Mouse (Mus musculus) stomach, embryonic 14.5 days (tissue): ENCODE measurements around the gene 4931428F04Rik. TPM values are rescaled to one million over a fixed set of nuclear protein-coding genes. Genes with fewer than 3 reads are reported as not detected.

Experiments used
- ATAC-seq: fragments of 200-750 bp; cut with Nextera tagmentation; 2 replicates; pipeline ENCODE4 v1.8.0; 2017; ENCODE audit warnings: low read depth, moderate TSS enrichment; ENCODE audit not compliant: insufficient number of reproducible peaks, insufficient read depth, low FRiP score
- H3K27ac ChIP-seq: fragments of 300-500 bp; sonication (generic); 2 replicates; pipeline ENCODE4 v1.5.1; 2014; ENCODE audit warnings: mild to moderate bottlenecking, low read length, moderate library complexity, mixed read lengths
- H3K27me3 ChIP-seq: fragments of 300-500 bp; sonication (generic); 2 replicates; pipeline ENCODE4 v1.6.1; 2014; ENCODE audit warnings: low read length, control low read depth, mixed read lengths; ENCODE audit not compliant: control insufficient read depth, insufficient read depth
- H3K36me3 ChIP-seq: fragments of 300-500 bp; sonication (generic); 2 replicates; pipeline ENCODE4 v1.6.1; 2014; ENCODE audit warnings: mild to moderate bottlenecking, control low read depth, low read length, moderate library complexity, mixed read lengths; ENCODE audit not compliant: control insufficient read depth, insufficient read depth
- H3K4me1 ChIP-seq: fragments of 300-500 bp; sonication (generic); 2 replicates; pipeline ENCODE4 v1.6.1; 2014; ENCODE audit warnings: low read length, control low read depth, mixed read lengths; ENCODE audit not compliant: control insufficient read depth, insufficient read depth
- H3K4me2 ChIP-seq: fragments of 300-500 bp; sonication (generic); replicated peaks from 2 replicates; pipeline ENCODE4 v1.6.1; 2014; ENCODE audit warnings: low read depth, low read length, control low read depth
- H3K4me3 ChIP-seq: fragments of 300-500 bp; sonication (generic); 2 replicates; pipeline ENCODE4 v1.5.1; 2014; ENCODE audit warnings: low read depth, low read length, control low read depth
- H3K9ac ChIP-seq: fragments of 300-500 bp; sonication (generic); replicated peaks from 2 replicates; pipeline ENCODE4 v1.6.1; 2014; ENCODE audit warnings: low read depth, mild to moderate bottlenecking, control low read depth, low read length, moderate library complexity, mixed read lengths
- H3K9me3 ChIP-seq: fragments of 300-500 bp; sonication (generic); 2 replicates; pipeline ENCODE4 v1.6.1; 2016; ENCODE audit warnings: low read depth, low read length, control low read depth; ENCODE audit not compliant: control insufficient read depth
- WGBS: fragments of 180-500 bp; shearing (Covaris S2); extraction: QIAGEN DNeasy Blood & Tissue Kit; methylation state at CpG from one replicate; pipeline ENCODE4 v1.1.7; 2014; 5-methylcytosine and 5-hydroxymethylcytosine counted together
- polyA plus RNA-seq: library from polyadenylated mRNA; unstranded; fragments of >200 nt; fragmentation: Nextera tagmentation; extraction: Ambion mirVana; gene quantifications from 2 replicates; pipeline ENCODE4 v1.2.1, GENCODE M21; 2014

Gene 4931428F04Rik
- polyA plus RNA-seq, 1 experiment from 2014 or later: 10.3 TPM

DNA sequence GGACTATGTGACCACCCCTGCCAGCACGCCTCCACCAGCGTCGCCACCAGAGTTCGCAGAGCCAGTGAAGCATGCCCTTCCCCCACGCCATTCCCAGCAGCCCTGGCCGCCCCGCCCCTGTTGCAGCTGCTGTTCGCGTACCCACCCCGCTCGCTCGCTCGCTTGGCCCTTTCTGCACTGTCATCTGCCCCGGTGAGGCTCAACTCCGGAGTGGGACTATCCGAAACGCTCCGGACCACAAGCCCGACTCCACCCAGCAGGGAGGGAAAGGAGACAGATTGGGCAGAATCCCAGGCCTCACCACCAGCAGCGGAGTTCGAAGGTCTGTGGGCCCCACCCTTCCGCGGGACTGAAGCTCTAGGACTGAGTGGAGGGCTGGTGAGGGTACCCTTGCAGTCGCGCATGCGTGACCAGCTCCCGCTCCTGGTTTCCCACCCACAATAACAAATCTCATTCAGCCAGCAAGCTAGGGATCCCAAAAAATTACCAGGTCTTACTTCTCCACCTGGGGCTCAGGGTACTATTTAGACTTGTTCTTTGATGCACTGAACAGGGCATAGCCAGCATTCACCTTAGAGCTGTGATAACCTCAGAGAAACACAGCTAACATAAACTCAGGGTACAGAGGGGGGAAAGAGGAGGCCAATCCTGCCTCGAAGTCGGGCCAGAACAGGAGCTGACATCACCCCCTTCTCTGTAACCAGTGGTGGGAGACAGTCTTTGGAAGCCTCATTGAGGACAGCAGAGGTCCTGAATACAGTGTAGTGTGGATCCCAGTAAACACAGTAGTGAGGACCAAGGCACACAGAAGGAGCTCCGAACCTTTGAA, 13.2 kb downstream of the 4931428F04Rik start:
- 2% methylated on average over 30 of the region's 30 CpGs for WGBS
- Histone ChIP-seq H3K36me3 (no peaks in the 10 kb centered on the region), H3K27me3 (peaks cover 62% of the 10 kb centered on the region), H3K9me3 (no peaks in the 10 kb centered on the region), H3K9ac (peak overlapping the region; percentile 10; the same call in 1 of the 2 replicates), H3K4me3 (peak overlapping the region; percentile 34), H3K27ac (no peak overlapping the region), H3K4me1 (peaks cover 17% of the 10 kb centered on the region; the same call in 1 of the 2 replicates), H3K4me2 (peak overlapping the region; percentile 63)
- ATAC-seq: peak; percentile 69

DNA sequence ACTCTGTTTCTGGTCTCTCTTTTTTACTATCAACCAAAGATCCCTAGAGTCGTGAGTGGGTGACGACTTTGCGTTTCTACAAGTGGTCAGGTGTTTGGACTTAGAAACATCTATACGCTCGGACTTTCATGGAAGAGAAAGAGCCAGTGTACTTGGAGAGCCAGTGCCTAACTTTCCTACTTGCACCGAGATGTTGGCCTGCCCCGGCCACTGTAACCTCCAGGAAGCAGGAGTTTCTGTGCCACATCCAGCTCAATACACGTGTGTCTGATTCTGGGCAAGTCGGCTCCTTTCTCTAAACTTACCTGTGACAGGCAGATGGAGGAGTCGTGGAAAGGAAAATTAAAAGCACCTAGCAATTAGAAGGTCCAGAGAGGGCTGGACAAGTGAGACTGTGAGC, 13.8 kb downstream of the 4931428F04Rik start, which contains the start of gene Nol3:
Gene Nol3 (plus strand): TSS at position 301 of the 400 bp plus-strand sequence.
- no peak within 1 kb of the TSS for H3K27ac ChIP-seq
- H3K27me3 ChIP-seq: peaks cover 67% of the 10 kb centered on the region
- peak within 1 kb of the TSS; percentile 63 for H3K4me2 ChIP-seq
- H3K4me1 ChIP-seq: peaks cover 17% of the 10 kb centered on the region; the same call in 1 of the 2 replicates
- 8% methylated on average over 10 of the region's 10 CpGs for WGBS
- H3K9me3 ChIP-seq: no peaks in the 10 kb centered on the region
- no peak for ATAC-seq
- H3K4me3 ChIP-seq: peak within 1 kb of the TSS; percentile 34
- H3K9ac ChIP-seq: peak within 1 kb of the TSS; percentile 21; the same call in 1 of the 2 replicates
- no peaks in the 10 kb centered on the region for H3K36me3 ChIP-seq

DNA sequence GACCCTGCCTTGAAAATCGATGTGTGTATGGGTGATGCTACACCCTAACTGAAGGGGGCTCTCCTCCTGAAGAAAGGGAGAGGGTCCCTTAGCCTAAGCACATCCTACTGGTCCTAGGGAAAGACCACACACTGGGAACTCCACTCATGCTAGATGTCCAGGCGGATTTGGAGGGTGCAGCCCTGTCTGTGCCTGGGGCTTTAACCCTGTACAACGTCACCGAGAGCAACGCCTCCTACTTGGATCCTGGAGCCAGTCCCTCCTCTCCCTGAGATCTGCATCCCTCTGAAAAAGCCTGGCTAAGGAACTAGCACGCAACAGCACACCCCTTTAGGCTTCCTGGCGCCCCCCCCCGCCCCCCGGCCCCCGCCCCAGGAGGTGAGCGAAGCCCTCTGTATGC, 14.3 kb downstream of the 4931428F04Rik start:
- Histone ChIP-seq H3K27ac (no peak overlapping the region), H3K36me3 (no peaks in the 10 kb centered on the region), H3K9ac (0 out of 2 replicates have a peak overlapping the region, but pooled peaks have one; percentile 21), H3K4me3 (0 out of 2 replicates have a peak overlapping the region, but pooled peaks have one; percentile 34), H3K27me3 (peaks cover 71% of the 10 kb centered on the region), H3K4me1 (peaks cover 17% of the 10 kb centered on the region; the same call in 1 of the 2 replicates), H3K4me2 (peak overlapping the region; percentile 63), H3K9me3 (no peaks in the 10 kb centered on the region)
- ATAC-seq: no peak
- 10% methylated on average over 11 of the region's 11 CpGs for WGBS

DNA sequence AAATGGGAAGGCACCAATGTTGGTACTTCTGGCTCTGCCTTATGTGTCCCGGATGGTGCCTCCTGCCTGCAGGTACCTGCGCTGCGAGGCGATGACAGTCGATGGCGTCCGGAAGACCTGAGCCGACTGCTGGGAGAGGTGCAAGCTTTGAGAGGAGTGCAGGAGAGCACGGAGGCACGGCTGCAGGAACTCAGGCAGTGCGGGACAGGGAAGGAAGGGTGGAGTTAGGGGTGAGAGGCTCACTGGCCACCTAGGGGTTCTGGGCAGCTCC, 18.8 kb downstream of the 4931428F04Rik start:
- ATAC-seq: no peak
- no peak overlapping the region for H3K4me3 ChIP-seq
- H3K36me3 ChIP-seq: no peaks in the 10 kb centered on the region
- WGBS: 5% methylated on average over 11 of the region's 11 CpGs
- H3K9ac ChIP-seq: no peak overlapping the region
- no peaks in the 10 kb centered on the region for H3K9me3 ChIP-seq
- H3K4me1 ChIP-seq: peaks cover 24% of the 10 kb centered on the region
- H3K27me3 ChIP-seq: peaks cover 72% of the 10 kb centered on the region
- H3K4me2 ChIP-seq: no peak overlapping the region; the same call in 1 of the 2 replicates
- H3K27ac ChIP-seq: no peak overlapping the region

DNA sequence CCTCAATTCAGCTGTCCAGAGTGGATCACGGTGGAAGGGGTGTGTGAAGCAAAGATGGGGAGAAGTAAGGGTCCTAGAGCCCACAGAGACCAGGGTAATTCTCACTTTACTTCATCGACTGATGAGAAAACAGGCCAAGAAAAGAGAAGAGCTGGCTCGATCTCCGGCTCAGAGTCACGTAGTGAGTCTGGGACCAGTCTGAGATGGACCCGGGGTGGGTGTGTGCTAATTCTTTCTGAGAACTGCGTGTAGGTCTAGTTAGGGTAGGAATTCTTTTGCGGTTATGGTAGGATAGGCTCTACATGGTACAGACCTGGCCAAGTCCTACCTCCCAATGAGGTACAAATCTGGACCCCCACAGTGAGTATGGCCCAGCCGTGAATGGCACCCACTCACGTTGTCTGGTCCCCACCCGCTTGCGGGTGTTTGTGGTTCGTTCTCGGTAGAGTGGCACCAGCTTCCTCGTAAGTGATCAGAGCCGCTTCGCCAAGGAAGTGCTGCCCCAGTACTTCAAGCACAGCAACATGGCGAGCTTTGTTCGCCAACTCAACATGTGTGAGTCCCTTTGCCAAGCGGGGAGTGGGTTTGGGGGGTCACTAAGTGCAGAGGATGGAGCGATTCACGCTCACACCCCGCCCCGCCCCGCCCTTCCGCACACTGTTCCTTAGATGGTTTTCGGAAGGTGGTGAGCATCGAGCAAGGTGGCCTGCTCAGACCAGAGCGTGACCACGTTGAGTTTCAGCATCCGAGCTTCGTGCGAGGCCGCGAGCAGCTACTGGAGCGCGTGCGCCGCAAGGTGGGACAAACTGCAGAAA, 19.4 kb downstream of the 4931428F04Rik start:
- peaks cover 19% of the 10 kb centered on the region for H3K4me1 ChIP-seq
- no peak for ATAC-seq
- no peak overlapping the region for H3K9ac ChIP-seq
- no peaks in the 10 kb centered on the region for H3K9me3 ChIP-seq
- peak overlapping the region; percentile 76 for H3K4me2 ChIP-seq
- 6% methylated on average over 39 of the region's 39 CpGs for WGBS
- no peak overlapping the region for H3K27ac ChIP-seq
- H3K4me3 ChIP-seq: peak overlapping the region; percentile 40
- peaks cover 71% of the 10 kb centered on the region for H3K27me3 ChIP-seq
- no peaks in the 10 kb centered on the region for H3K36me3 ChIP-seq

DNA sequence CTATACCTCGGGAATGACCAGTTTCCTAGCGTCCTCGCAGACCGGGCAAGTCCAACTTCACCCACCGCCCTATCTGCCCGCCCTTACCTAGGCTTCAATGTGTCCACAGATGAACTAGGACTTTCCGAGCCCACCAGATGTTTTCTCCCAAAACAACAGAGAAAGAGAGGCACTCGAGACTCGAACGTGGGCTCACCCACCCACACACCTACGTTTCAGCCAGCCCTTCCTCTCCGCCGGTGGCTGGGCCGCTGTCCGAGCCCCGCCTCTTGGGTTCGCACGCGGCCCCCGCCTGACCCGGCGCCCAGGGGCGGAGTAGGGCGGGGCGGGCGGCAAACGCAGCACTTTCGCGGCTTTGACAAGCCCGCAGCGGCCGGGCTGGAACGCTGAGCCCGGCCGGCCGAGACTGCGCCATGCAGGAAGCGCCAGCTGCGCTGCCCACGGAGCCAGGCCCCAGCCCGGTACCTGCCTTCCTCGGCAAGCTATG, 20.2 kb downstream of the 4931428F04Rik start, which contains the start of gene Hsf4:
Gene Hsf4 (plus strand): TSS at position 341 of the 487 bp plus-strand sequence.
- H3K27me3 ChIP-seq: peaks cover 63% of the 10 kb centered on the region
- peak within 1 kb of the TSS; percentile 15 for H3K9ac ChIP-seq
- no peak within 1 kb of the TSS for H3K27ac ChIP-seq
- no peaks in the 10 kb centered on the region for H3K36me3 ChIP-seq
- peak within 1 kb of the TSS; percentile 76 for H3K4me2 ChIP-seq
- no peaks in the 10 kb centered on the region for H3K9me3 ChIP-seq
- 1% methylated on average over 42 of the region's 42 CpGs for WGBS
- H3K4me1 ChIP-seq: peaks cover 21% of the 10 kb centered on the region
- peak within 1 kb of the TSS; percentile 40 for H3K4me3 ChIP-seq
- peak; percentile 30; the same call in 1 of the 2 replicates for ATAC-seq

DNA sequence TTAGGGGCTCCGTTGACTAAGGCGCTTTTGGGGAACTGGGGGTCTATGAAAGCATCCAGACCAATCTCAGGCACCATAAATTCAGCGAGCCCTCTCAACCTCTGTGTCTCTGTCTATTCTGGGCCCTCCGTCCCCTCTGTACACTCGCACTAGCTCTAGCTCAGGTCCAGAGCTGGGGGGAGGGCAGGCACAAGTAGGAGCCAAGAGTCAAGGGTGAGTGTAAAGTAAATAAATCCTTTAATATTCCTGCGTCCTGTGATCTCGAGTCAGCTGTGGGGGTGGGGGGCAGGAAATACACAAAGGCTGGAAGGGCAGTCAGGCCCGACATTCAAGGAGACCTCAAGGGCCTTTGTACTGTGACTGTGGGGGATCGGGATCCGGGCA, 20.6 kb downstream of the 4931428F04Rik start:
- Histone ChIP-seq H3K9me3 (no peaks in the 10 kb centered on the region), H3K27me3 (peaks cover 59% of the 10 kb centered on the region), H3K4me3 (peak overlapping the region; percentile 40), H3K9ac (0 out of 2 replicates have a peak overlapping the region, but pooled peaks have one; percentile 15), H3K27ac (no peak overlapping the region), H3K36me3 (no peaks in the 10 kb centered on the region), H3K4me1 (peaks cover 21% of the 10 kb centered on the region), H3K4me2 (peak overlapping the region; percentile 76)
- no peak for ATAC-seq
- 2% methylated on average over 10 of the region's 10 CpGs for WGBS
